Mouse (Mus musculus): Measurements from ENCODE around the gene Rpl27a.

Gene Rpl27a

DNA sequence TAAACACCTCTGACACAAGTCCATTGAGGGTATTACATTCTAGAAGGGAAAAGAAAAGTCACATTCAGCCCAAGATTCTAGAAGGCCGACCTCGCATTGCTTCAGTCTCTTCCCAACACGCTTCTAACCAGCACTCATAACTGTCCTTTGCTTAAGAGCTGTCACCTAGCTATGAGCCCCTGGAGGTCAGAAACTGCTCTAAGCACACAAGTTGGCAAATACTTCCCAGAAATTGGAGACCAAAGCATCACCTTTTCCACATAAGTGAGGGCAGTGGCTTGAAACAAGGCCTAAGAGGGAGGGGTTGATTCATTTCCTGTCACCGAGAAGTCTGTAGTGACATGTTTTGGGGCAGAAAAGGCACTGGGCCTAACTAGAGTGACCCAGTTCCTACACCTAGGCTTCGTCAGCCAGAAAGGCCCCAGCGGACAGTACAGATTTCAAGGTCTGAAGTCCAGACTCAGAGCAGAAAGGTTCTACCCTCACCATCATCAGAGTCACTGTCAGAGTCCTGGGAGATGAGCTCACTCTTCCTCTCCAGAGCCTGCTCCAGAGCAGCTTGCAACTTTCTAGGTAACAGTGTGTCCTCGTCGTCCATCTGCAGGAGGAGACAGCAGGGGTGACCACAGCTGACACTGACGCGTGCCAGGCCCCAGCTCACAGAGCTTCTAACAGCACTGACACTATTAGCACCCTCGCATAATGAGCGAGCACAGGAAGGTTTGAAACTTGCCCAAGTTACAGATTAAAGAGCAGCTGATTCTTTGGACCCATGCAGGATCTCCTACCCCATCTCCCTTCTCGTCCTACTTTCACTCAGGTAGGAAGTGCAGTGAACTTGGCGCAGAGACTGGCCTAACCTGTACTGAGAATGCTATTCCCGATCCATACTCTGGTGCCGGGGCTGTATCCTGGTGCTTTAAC lies 7.1 kb downstream of the Rpl27a start:
- no peak for DNase-seq (ENCODE audit: low spot score)

DNA sequence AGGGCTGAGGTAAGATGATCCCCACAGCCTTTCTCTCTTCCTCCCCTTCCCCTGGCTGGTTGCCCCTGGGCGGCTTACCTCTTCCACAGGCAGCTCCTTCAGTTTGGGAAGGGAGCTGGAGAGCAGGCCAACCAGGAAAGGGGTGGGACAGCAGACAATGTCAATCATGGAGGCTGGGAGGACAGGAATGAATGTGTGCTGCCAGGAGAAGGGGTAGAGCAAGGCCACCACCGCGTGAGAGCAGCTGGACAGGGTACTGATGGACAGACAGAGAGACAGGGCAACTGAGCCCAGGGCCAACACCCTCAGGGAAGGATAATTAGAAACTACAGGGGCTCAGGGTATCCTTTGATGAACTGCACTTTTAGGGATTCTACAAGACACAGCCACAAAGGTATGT lies 8.6 kb downstream of the Rpl27a start:
- DNase-seq (ENCODE audit: low spot score): no peak

DNA sequence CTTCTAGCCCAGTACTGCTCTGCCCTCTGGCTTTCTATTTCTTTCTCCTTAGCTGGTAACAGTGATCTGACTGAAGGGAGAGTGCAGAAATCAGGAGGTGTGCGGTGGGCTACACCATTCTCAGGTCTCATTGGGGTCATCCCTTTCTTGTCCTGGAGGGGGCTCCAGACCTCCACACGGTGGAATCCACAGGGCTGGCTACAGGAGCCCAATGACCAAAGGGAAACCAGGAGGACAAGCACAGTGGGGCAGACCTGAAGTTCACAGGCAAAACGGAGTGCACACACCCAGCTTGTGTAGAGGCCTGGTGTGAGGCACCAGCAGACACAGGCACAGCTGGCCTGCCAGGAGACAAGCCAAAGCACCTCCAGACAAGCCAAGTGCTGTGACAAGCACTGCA lies 9.4 kb downstream of the Rpl27a start:
- DNase-seq (ENCODE audit: low spot score): peak; percentile 44

DNA sequence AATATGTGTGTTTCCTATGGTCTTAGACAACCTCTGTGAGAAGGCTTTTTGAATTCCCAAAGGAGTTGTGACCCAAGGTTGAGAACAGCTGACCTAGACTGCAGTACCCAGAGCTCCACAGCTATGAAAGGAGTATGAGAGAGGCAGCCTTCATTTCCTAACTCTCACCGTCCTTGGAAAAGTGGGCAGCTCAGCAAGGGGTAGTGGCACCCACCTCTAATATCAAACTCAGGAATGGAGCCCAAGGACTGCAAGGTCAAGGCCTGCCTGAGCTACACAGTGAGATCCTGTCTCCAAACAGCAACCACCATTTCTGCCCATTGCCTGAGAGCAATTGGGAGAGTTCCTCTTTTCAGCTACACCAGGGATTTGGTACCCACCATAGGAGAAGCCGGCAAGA lies 10.8 kb downstream of the Rpl27a start:
- no peak for DNase-seq (ENCODE audit: low spot score)

DNA sequence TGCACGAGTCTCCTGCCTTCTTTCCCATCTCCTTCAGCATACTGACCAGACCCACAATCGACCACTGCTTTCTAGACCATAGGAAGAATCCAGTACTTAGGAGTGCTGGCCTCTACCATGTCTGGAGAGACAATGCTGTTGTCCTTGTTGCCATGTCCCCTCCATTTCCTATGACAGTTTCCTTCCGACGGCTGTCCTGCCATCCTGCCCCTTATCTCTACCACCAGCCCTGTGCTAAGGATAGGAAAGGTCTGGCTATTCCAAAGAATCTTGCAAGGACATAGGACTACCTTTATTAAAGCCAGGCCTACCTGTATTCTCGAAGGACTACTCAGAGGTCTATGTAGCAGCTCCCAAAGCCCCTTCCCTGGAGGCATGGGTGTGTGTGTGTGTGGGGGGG lies 12.6 kb downstream of the Rpl27a start:
- DNase-seq (ENCODE audit: low spot score): no peak

DNA sequence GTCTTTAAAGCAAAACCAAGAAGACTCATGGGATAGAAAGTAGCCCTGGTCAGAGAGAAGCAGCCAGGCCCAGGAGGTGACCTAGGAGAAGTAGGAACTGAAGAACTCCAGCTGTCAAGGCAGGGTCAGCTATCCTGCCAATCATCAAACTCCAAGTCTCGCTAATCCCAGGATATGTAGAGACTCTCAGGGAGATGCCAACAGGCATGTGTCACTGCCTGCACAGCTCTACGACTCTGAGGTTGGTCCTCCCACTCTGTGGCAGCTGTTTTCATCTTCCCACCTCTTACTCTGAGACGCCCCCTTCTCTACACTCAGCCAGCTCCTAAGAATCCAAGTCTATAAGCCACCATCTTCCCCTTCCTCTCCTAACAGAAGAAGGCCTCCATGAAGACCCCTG lies 13.7 kb downstream of the Rpl27a start:
- DNase-seq (ENCODE audit: low spot score): no peak

DNA sequence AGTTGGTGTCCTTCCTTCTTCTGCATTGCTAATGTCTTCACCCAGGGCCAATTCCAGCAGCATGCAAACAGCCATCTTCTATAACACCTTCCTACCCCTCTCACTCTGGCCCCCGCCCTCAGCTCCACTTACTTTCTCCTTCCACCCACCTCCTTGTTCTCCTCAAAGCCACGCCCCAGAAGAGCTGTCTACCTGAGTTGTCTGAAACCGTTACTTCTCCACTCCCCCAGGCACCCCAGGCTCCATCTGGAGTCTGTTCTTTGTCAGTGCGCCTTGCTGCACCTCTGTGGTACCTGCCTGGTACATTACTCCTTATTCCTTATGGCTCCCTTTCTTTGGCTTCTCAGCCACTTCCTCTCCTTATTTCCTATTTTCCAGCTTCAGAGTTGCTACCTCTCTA lies 14.2 kb downstream of the Rpl27a start:
- DNase-seq (ENCODE audit: low spot score): no peak

DNA sequence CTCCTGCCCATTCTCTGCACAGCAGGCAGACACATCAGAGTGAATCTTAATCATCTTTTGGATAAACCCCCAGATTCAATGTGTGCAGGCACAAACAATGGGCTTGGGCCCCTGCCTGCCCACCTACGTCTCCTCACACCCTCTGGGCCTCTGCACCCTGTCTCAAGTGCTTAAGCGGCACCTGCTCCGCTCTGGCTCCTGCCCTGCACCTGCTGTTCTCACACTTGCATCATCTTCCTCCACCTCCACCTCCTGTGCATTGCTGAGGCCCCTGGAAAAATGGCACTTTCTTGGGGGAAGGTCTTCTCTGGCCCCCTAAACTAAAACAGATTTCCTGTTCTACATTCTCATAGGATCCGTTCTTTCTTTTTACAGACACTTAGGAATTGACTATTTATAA lies 14.9 kb downstream of the Rpl27a start:
- DNase-seq (ENCODE audit: low spot score): no peak

DNA sequence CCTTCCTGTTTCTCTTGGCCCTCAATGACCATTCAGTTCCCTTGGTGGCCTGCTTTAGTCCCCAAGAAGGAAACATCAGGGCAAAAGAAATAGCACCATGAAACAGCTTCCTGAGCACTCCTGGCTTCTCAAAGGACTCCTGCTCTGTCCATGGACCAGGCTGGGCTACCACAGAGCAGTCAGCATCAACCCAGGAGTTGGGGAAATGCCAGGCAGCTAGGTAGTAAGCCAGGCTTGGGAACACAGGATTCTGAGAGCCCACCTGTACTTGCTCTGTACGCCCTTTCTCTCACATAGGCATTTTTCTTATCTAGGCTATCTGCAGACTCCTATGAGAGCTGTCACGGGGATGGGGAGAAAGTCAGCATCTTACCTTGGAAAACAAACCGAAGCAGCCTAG lies 16.0 kb downstream of the Rpl27a start:
- no peak for DNase-seq (ENCODE audit: low spot score)

DNA sequence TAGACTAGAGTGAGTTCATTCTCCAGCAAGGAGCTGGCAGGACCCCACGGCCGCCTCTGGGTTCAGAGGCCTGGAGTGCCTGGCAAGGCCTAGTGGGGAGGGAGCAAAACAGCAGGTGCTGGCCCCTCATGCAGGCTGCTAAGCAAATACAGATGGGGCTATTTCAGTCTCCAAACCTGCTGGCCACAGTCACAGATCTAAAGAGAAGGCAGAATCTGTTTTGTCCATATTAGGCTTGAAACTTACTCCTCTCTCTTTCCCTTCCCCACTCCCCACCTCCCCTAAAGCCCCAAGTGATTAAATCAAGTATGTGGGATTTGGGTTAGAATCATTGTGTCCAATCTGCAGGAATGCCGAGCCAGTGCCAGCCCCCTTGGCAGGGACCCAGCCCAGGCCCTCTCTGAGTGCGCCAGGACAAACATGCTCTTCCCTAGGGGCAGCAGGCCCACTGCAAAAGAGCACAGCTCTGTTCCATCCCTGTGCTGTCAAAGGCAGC lies 17.6 kb downstream of the Rpl27a start:
- no peak for DNase-seq (ENCODE audit: low spot score)

DNA sequence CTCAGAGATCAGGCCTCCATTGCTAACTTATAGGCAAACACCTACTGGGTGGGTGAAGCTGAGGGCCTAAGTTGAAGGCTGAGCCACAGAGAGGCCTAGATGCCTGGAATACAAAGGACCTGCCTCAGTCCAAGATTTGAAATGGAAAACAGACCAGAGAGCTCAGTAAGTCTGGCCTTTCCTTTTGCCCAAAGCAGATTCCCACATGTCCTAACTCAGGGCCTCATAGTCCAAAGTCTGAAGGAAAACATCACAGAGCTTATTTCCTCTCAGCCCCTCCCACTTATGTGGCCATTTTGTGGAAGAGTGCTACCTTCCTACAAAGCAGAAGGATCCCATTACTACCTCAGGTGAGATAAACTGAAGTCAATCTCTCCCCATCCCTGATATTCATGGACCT lies 22.0 kb downstream of the Rpl27a start:
- no peak for DNase-seq (ENCODE audit: low spot score)

DNA sequence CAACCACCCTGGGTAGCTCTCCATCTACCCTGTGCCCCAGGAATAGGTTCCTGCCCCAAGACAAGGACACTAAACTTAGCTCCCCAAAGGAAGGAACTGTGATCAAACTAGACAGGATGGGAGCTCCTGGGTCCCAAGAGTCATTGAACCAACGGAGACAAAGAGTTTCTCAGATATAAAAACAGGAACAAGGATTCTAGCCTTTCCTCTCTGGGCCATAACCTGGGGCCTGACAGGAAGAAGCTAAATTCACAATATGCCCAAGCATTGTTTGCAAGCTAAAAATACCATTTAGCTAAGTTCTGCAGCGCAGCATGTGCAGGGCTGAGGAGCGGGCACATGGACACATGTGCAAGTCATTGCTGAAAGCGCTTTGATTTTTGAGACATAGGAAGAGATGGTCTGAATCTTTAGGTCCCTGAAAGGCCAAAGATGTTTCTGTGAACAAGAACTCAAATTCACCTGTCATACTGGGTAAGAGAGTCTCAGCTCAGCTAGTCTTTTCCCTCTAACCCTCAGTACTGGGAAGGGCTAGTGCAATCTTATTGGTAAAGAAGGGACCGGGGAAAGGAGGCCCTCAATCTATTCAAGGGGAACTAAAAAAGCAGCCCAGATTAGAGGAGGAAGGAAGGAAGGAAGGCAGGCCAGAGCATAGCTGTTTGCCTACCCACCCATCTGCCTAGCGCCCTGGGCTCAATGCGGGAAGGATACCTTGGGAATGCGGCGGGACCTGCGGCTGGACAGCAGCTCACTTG lies 22.8 kb downstream of the Rpl27a start:
- no peak for DNase-seq (ENCODE audit: low spot score)

DNA sequence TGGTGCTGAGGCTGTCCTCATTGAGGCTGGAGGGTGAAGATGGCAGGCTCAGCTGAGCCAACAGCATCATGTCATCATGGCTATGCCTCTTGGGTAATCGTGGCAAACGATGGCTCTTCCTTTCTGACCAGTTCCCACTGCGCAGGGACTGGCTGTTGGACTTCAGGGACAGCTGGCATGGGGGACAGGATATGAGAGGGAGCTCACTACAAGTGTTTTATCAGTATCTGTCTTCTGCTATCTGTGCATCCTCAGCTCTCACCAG lies 23.3 kb downstream of the Rpl27a start:
- DNase-seq (ENCODE audit: low spot score): no peak

DNA sequence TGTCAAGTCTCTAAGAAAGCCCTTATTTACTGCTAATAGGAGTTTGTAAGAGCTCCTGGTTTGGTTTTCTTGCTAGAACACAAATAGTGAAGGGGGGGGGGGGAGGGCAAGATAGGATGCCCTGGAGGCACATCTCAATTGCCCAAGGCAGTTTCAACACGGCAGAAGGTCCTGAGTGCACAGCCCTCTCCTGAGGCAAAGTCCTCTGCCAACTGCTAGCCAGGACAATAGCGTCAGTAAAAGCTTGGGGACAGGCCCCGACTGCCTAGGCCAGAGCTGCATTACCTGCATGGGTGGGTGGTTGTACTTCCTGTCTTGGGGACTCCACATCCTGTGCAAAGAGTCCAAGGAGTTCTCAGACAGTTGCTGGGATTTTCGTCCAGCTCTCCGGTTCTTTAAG lies 25.8 kb downstream of the Rpl27a start:
- no peak for DNase-seq (ENCODE audit: low spot score)

DNA sequence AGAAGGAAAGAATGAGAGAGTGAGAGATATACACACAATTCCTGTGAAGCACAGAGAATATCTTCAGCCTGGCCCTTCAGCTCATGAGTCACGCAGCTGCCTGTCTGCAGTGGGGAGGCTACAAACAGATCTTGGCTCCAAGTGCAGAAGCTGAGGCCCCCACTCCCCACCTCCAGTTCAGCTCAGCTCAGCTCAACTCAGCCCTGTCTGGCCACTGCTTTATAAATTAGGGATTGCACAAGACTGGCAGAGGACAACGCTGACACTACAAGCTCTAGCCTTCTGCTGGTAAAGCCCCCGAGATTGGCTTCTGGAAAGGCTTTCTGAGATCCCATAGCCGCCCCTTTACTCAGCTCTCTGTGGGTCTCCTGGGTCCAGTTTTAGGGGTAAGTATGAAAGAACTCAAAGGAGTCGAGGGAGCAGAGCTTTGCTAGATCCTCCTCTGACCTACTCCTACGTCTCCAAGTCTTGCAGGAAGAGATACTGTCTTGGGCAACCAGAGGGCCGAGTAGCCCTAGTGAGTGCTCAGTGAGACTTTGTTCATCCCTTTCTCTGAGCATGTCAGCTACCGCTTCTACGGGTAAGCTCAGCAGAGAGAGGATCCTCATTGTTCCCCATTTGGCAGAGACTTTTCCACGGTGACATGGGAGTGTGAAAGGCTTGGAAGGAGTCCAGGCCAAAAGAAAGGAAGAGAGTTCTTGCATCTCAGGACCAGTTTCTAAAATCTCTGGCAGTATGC lies 26.5 kb downstream of the Rpl27a start:
- DNase-seq (ENCODE audit: low spot score): no peak

DNA sequence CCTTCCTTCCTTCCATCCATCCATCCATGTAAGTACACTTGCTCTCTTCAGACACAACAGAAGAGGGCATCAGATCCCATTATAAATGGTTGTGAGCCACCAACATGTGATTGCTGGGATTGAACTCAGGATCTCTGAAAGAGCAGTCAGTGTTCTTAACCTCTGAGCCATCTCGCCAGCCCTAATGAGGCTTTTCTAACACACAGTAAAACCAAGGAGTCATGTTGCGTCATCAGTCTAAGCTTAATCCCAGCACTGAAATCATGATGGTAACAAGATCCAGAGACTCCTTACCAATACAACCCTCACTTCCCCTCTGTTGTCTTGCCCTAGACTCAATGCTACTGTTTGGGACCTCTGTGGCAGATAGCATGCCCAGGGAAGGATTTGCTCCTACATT lies 27.2 kb downstream of the Rpl27a start:
- no peak for DNase-seq (ENCODE audit: low spot score)

DNA sequence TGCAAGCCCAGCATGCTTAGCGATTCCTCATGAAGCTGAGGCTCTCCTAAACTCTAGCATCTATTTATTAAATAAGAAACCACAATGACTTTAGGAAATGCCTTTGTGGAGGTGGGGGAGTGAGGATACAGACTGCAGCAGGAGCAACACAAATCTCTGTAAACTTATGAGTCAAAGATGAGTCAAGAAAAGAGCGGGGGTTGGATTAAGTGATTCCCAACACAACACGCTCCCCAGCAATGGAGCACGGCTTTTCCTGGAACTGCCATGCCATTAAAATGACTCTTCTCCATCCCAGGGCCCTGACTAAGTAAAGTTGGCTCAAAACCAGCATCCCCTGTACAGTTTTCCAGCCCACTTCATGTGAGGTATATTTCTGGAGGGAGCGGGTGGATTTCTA lies 27.8 kb downstream of the Rpl27a start:
- DNase-seq (ENCODE audit: low spot score): no peak

DNA sequence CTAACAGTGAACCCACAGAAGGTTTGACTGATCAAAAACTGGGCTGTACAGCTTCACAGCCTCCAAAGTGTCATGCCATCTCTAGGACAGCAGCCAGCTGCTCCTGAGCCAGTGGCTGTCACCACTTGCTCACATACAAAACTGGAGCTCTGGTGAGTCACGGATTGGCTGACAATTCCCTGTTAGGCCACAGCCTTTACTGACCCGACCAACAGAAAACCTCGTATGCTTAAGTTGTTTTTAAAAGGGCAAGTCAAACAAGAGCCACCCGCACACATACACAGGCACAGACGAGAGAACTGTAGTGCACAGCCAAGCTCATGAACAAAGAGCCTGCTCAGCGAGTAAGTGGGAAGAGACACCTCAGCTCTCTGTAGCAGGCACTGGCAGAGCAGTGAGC lies 40.6 kb downstream of the Rpl27a start:
- DNase-seq (ENCODE audit: low spot score): no peak

DNA sequence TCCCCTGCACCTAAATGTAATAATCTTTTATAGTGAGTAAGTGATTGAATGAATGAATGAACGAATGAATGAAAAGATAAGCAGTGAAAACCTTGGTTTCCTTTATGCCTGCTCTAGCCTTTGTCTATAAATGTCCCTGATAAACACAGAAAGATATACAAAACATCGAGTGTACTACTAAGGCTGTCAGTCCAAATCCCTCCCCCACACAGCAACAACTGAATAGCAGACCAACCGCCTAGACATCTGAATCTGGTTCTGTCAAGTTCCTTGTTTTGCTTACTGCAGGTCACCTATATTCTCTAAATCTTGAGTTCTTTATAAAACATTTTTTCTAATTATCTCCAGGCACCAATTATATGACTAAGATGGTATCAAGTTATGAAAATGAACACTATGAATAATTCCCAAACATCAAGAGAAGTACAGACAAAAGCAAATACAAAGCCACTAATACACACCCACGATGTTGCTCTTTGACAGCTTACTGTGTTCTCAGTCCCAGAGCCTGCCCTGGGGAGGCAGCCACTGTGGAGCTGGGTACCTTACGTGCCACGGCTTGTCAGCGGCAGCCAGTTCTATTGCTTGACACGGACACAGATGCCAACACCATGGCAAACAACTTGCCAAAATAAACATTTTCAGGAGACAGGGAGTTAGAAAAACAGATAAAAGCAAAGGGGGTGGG lies 42.7 kb downstream of the Rpl27a start:
- DNase-seq (ENCODE audit: low spot score): peak; percentile 38

DNA sequence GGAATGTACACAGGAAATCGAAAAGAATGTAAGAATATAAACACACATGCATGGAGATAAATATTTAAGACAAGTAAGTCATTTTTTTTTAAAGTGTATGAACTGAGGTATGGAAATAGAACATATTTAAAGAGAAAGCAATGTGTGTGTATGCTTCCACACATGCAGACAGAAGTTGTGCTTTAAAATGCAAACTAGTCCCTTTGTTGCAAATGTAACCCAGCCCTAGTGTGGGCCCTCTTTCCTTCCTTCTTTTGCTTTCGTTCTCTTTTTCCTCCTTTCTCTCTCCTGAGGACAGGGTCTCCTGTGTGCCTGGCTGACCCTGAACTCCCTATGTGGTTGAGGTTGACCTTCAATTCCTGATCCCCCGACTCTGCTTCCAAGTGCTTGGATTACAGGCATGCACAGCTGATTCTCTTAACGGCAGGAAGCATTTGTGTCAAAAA lies 43.2 kb downstream of the Rpl27a start:
- no peak for DNase-seq (ENCODE audit: low spot score)

DNA sequence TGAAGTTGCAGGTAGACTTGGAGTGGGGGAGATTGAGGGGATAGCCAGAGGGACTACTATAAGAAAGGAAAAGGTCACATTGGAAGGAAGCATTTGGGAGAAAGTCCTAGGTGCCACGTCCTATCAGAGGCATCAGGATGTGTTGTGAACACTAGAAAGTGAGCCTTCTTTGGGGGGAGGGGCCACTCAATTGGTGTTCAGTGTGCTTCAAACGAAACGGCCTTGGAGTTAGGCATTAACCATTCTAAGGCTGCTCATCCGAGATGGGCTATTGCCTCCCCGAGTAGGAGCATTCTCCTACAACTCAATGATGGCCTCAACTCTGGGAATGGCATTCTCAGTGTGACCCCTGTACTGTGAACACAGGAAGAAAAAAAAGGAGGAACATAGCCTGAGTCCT lies 43.7 kb downstream of the Rpl27a start:
- no peak for DNase-seq (ENCODE audit: low spot score)

DNA sequence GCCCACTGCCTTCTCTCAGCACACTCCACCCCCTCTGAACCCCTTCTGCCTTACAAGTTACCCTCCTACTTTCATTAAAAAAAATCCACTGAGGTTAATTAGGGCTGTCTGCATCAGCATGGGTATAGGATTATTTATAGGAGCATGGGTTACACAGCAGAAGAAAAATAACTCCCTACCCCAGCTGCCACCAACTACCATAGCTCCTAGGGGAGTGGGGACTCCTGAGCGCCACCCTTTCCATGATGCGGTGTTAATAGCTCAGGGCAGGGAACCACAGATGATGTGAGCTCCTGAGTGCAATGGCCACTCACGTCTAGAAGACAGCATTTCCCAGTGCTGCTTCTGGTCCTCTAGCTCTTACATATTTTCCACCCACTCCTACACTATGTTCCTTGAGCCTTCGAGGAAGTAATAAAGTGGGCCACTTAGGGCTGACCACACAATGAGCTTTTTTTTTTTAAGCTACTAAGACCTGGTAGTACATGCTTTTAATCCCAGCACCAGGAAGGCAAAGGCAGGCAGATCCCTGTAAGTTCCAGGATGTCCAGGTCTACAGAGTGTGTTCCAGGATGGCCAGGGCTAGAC lies 44.9 kb downstream of the Rpl27a start:
- no peak for DNase-seq (ENCODE audit: low spot score)
